Mouse (Mus musculus) adipocyte (in vitro differentiated cells): ENCODE measurements around the gene Gdf10.

Source experiments
- DNase-seq: peaks from one replicate; pipeline ENCODE4 v3.0.0-alpha.2; 2016; ENCODE audit warnings: low spot score

The Gdf10 gene

GRCm38 (mm10) chr14:33939117-33939516 is 15.7 kb downstream of the Gdf10 start:
- DNase-seq = no peak

GRCm38 (mm10) chr14:33940739-33941138 is 17.4 kb downstream of the Gdf10 start, which contains the start of gene Gdf2:
Gene Gdf2, plus strand, starts transcription at chr14:33941039.
- DNase-seq = no peak

GRCm38 (mm10) chr14:33942222-33942621 is 18.8 kb downstream of the Gdf10 start:
- no peak for DNase-seq

GRCm38 (mm10) chr14:33946125-33946524 is 22.7 kb downstream of the Gdf10 start:
- DNase-seq = no peak

- DNase-seq = no peak
Measured at GRCm38 (mm10) chr14:33952233-33952981, 29.0 kb downstream of the Gdf10 start.

DNA sequence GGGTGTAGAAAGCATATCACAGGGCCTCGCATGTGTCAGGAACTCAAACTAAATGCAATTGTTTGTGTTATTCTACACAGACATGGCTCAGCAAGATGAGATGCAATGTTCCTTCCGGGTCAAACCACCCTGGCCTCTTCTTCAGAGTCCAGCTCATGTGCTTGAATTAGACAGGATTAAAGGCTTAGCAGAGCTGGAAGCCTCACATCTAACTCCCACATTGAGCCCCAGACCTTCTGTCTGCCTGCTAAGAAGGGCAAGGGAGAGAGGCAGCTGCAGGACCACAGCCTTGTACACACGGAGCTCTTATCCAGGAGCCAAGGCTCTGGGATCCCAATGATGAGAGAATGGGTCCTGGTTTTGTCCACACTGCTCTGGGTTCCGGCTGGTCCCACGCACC is 30.4 kb downstream of the Gdf10 start, which contains the start of gene Rbp3:
Gene Rbp3, plus strand, starts transcription at position 243 of the 400 bp plus-strand sequence.
- DNase-seq = no peak

- DNase-seq = no peak
Measured at GRCm38 (mm10) chr14:33956055-33956454, 32.7 kb downstream of the Gdf10 start.

GRCm38 (mm10) chr14:33958186-33958585 is 34.8 kb downstream of the Gdf10 start:
- DNase-seq = no peak

GRCm38 (mm10) chr14:33958841-33959240 is 35.5 kb downstream of the Gdf10 start:
- DNase-seq = no peak

GRCm38 (mm10) chr14:33959341-33959740 is 36.0 kb downstream of the Gdf10 start:
- peak; percentile 65 for DNase-seq

DNA sequence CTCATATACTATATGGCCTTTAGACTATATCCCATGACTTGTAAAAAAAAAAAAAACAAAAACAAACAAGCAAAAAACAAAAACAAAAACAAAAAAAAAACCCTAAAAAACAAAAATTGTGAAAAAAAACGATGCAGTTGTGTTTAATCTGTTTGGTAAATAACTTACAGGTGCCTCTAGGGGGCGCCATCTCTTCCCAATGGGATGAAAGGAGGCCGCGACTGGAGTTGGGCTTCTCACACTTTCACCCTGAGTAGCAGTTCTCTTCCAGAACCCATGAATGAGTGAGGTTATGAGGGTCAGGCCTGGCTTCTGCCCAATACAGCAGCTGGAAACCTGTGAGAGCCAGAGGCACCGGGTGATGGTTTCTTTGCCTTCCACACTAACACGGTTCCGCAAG is 42.3 kb downstream of the Gdf10 start:
- DNase-seq = no peak

DNA sequence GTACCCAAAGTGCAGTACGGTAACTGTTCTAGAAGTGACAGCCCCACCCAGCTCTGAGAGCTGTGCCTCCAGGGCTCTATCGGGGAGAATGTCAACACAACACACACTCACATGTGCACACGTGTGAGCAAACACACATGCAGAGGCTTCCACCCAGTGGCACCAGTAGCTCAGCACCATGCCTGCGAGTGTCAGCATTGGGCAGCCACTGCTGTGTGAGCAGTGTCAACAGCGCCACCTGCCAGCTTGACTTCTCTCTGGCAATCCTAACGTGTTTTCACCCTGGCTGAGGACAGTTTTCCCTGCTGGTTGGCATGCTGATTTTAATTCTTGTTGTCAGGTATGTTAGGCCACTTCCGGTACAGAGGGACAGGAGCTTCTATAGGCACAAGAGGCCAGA is 49.3 kb downstream of the Gdf10 start:
- DNase-seq = peak; percentile 5

GRCm38 (mm10) chr14:33974752-33975151 is 51.4 kb downstream of the Gdf10 start:
- DNase-seq = no peak

- no peak for DNase-seq
Measured at GRCm38 (mm10) chr14:33977748-33978147, 54.4 kb downstream of the Gdf10 start.

GRCm38 (mm10) chr14:33978604-33979059 is 55.2 kb downstream of the Gdf10 start, which contains the start of gene Zfp488:
Gene Zfp488, minus strand, starts transcription at chr14:33978764.
- no peak for DNase-seq
